In the genomic region with DNA sequence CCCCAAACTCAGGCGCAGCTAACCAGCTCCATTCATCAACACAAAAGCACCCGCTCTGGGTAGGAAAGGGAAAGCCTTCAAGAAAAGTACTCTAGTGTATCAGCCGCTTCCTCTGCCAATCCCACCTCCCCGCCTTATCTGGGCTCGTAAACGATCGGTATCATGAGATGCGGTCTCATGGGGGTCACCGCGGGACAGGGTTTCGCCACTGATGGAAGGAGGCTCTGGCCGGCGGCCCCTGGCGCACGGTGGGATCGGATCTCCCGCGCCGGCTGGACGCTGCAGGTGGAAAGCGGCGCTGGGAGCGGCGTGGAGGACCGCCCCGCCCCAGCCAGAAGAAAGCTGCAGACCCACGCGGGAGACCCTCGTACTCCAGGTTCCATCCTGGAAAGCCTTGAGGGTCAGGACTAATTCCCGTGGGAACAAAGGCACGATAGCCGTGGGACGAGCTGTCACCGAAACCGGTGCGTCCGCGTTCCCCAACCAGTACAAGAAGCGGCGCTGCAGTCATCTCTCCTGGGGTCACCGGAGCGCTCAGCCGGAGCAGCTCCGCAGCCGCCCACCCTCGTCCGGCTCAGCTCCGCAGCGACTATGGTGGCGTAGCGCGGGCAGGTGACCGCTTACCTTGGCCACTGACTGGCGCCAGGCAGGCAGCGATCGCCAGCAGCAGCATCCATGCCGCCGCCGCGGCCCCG, we compare ENCODE assay signal across 8 mouse cellular contexts. TPM values are rescaled to one million over a fixed set of nuclear protein-coding genes. Genes with fewer than 3 reads are reported as not detected.
A peak's percentile ranks its signal among the peaks of the same experiment; 100 is the strongest.
DNase-seq lines count a peak whose midpoint lies in the region; ATAC-seq and TF ChIP-seq lines count a peak whose summit lies in the region.

No protein-coding gene starts in this region.

- no peak for TF ChIP-seq POLR2A in testis, adult 2 months (IDR thresholded peaks at IDR 0.05; ENCODE audit: control insufficient read depth, low read depth, low read length)

- TF ChIP-seq CTCF in testis, adult 2 months (IDR thresholded peaks at IDR 0.05; ENCODE audit: control insufficient read depth, insufficient read depth, insufficient replicate concordance, low read depth, low read length), result no peak

- peak; percentile 7 for DNase-seq in adrenal gland, adult 2 months
- no peak for DNase-seq in adrenal gland, postnatal 36 days
- DNase-seq in ovary, postnatal 36 days (ENCODE audit: low spot score), result peak; percentile 14
- no peak for DNase-seq in ovary, postnatal 14 days (ENCODE audit: low spot score)
- DNase-seq in heart, postnatal 10 days, result peak; percentile 12 to 16
- DNase-seq in spleen, postnatal 36 days (ENCODE audit: low spot score in 2 of 2), result no peak

- H3K27ac ChIP-seq in lung, embryonic 16.5 days (ENCODE audit: low read length), result no peak overlapping the region
- H3K27ac ChIP-seq in testis, adult 2 months (ENCODE audit: control insufficient read depth, insufficient read depth, low read depth, low read length), result no peak overlapping the region

- intact Hi-C loops in heart, postnatal 10 days (cut with DNase I), result no loop called here

- WGBS in lung, embryonic 16.5 days, result under 1% methylated on average over 58 of the region's 61 CpGs

- H3K4me3 ChIP-seq in lung, embryonic 16.5 days (ENCODE audit: low read length), result peak overlapping the region; percentile 65
- H3K4me3 ChIP-seq in testis, adult 2 months (ENCODE audit: control insufficient read depth, low read depth, low read length), result peak overlapping the region; percentile 33

- H3K4me1 ChIP-seq in lung, embryonic 16.5 days (replicated peaks; ENCODE audit: control insufficient read depth, insufficient read depth, low read length), result peaks cover 25% of the 10 kb centered on the region
- peaks cover 5% of the 10 kb centered on the region for H3K4me1 ChIP-seq in testis, adult 2 months (ENCODE audit: control insufficient read depth, insufficient read depth, low read length)

- H3K4me2 ChIP-seq in lung, embryonic 16.5 days (ENCODE audit: low read depth, low read length), result peak overlapping the region; percentile 99

- peaks cover 55% of the 10 kb centered on the region for H3K27me3 ChIP-seq in lung, embryonic 16.5 days (ENCODE audit: control insufficient read depth, insufficient read depth, low read depth, low read length)
- H3K27me3 ChIP-seq in testis, adult 2 months (ENCODE audit: control insufficient read depth, insufficient read depth, low read length), result no peaks in the 10 kb centered on the region

- H3K36me3 ChIP-seq in lung, embryonic 16.5 days (ENCODE audit: control insufficient read depth, insufficient read depth, low read length), result no peaks in the 10 kb centered on the region
- H3K36me3 ChIP-seq in testis, adult 2 months (ENCODE audit: control insufficient read depth, insufficient read depth, low read length), result no peaks in the 10 kb centered on the region

- H3K9me3 ChIP-seq in lung, embryonic 16.5 days (ENCODE audit: control insufficient read depth, low read length), result no peaks in the 10 kb centered on the region

- H3K9ac ChIP-seq in lung, embryonic 16.5 days (ENCODE audit: low read length), result peak overlapping the region; percentile 49

- ATAC-seq in lung, embryonic 16.5 days (ENCODE audit: low read depth), result peak; percentile 44; the same call in 1 of the 2 replicates

RNA-seq across cellular contexts. Expression of a gene that starts 0.5 kb away (rescaled TPM):
- total RNA-seq in adrenal gland, adult 2 months (2021), result under 1 TPM; 0.52 to 0.73 TPM
- 0.04 TPM in 2 replicates for polyA plus RNA-seq in adrenal gland, adult 2 months (2012; rRNA removed)
- total RNA-seq in adrenal gland, postnatal 36 days (2021), result under 1 TPM; 0.43 to 0.53 TPM
- total RNA-seq in heart, postnatal 10 days (2021), result 1 to 10 TPM in 1 of 2 experiments, under 1 TPM in 1; 0.65 to 2.1 TPM
- 0.29 and 0.39 TPM in 2 replicates for polyA plus RNA-seq in lung, embryonic 16.5 days (2015; fragmentation: Nextera tagmentation; extraction: Ambion mirVana)
- 0.32 and 2.3 TPM in 2 replicates for polyA plus RNA-seq in testis, adult 2 months (2012; rRNA removed)

Comparison
In these comparisons a context has a peak if more than half of its experiments do, and no peak if none do; other contexts are left out.
1. DNase-seq: peak in adrenal gland, adult 2 months (single experiment), ovary, postnatal 36 days (single experiment) and heart, postnatal 10 days (2 of 2); none in adrenal gland, postnatal 36 days (0 of 2), ovary, postnatal 14 days (single experiment) and spleen, postnatal 36 days (0 of 2).